Mouse (Mus musculus): ENCODE data around the gene Ier3. TPM values are rescaled to one million over a fixed set of nuclear protein-coding genes. Genes with fewer than 3 reads are reported as not detected.

The Ier3 gene
- polyA plus RNA-seq, 1 experiment from 2014 or later: 2.5 TPM

DNA sequence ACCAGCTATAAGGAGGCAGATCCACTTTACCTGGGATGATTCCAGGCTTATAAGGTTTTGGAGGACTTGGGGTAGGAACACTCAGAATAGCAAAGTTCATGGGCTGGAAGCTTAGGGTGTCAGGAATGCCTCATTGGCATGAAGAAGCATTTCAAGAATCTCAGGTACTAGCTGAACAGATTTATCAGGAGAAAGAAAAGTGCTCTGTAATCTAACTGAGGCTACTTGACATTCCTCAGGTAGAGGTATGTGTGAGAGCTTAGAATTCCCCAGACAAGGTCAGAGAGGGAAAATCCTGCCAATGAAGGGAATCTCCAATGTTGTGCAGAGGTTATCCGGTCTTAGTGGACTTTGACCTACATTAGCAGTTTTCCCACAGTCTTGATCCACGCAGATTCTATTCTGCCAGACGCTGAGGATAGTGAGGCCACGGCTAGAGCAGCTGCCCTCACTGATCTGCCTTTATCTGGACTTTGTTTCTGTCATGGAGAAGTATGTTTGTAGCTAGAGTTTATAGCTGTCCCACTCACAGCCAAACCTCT, 17.6 kb upstream of the Ier3 start:
- Histone ChIP-seq H3K9me3 (ENCODE audit: control insufficient read depth, low read length) (no peaks in the 10 kb centered on the region), H3K4me3 (ENCODE audit: low read depth, low read length) (no peak overlapping the region), H3K4me1 (ENCODE audit: control insufficient read depth, insufficient read depth, low read length) (no peaks in the 10 kb centered on the region), H3K9ac (ENCODE audit: low read length) (no peak overlapping the region), H3K4me2 (no peak overlapping the region), H3K27ac (ENCODE audit: low read depth, low read length) (no peak overlapping the region), H3K27me3 (ENCODE audit: control insufficient read depth, insufficient read depth, low read length) (no peaks in the 10 kb centered on the region), H3K36me3 (ENCODE audit: control insufficient read depth, insufficient read depth, low read length) (no peaks in the 10 kb centered on the region)
- no peak for DNase-seq (ENCODE audit: low spot score, missing footprints)
- no peak for ATAC-seq (ENCODE audit: low FRiP score)
- 90% methylated on average over 4 of the region's 4 CpGs for WGBS

DNA sequence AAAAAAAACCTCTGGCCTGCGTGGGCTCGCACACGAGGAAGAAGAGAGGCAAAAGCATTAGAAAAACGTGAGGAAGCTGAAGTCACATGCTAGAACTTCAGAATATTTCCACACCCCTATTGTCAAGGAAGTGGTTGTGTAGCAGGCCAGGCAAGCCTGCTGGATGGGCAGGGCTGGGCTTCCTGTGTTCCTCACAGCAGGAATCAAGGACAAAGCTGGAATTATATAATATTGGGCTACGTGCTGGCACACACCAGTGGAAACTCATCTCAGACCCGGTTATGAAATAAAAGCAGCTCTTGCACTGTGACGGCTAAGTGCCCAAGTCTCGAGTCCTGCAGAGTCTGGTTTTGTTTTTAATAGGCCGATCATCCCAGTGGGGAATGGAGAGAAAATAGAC, 13.4 kb upstream of the Ier3 start:
- Histone ChIP-seq H3K36me3 (ENCODE audit: control insufficient read depth, insufficient read depth, low read length) (no peaks in the 10 kb centered on the region; the same call in 1 of the 2 replicates), H3K4me1 (ENCODE audit: control insufficient read depth, insufficient read depth, low read length) (no peaks in the 10 kb centered on the region), H3K27ac (ENCODE audit: low read depth, low read length) (no peak overlapping the region), H3K27me3 (ENCODE audit: control insufficient read depth, insufficient read depth, low read length) (no peaks in the 10 kb centered on the region), H3K9ac (ENCODE audit: low read length) (no peak overlapping the region), H3K9me3 (ENCODE audit: control insufficient read depth, low read length) (no peaks in the 10 kb centered on the region), H3K4me2 (no peak overlapping the region), H3K4me3 (ENCODE audit: low read depth, low read length) (no peak overlapping the region)
- DNase-seq (ENCODE audit: low spot score, missing footprints) (no peak), ATAC-seq (ENCODE audit: low FRiP score) (no peak)
- 79% methylated on average over 9 of the region's 9 CpGs for WGBS

DNA sequence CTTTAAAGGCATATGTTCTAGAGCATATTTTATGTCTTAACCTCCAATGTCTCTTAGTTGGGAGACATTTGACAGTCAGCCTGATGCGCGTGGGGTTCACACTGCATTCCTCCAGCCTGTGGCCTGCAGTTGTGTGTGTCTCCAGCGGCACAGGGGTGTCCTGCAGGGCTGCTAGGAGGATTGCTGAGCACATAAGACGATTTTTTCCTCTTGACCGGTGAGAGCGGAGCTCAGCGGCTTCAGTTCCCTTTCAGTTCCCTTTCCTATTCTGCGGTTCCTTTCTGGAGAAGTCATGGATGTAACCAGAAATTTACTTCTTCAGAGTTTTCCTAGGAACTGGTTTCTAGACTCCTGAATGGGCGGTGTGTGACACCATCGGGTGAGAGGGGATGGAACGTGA, 12.1 kb upstream of the Ier3 start:
- no peaks in the 10 kb centered on the region for H3K4me1 ChIP-seq (ENCODE audit: control insufficient read depth, insufficient read depth, low read length)
- H3K4me2 ChIP-seq: no peak overlapping the region
- ATAC-seq (ENCODE audit: low FRiP score) (no peak), DNase-seq (ENCODE audit: low spot score, missing footprints) (no peak)
- 88% methylated on average over 11 of the region's 11 CpGs for WGBS
- no peaks in the 10 kb centered on the region; the same call in 1 of the 2 replicates for H3K36me3 ChIP-seq (ENCODE audit: control insufficient read depth, insufficient read depth, low read length)
- no peaks in the 10 kb centered on the region for H3K27me3 ChIP-seq (ENCODE audit: control insufficient read depth, insufficient read depth, low read length)
- no peak overlapping the region for H3K4me3 ChIP-seq (ENCODE audit: low read depth, low read length)
- H3K9ac ChIP-seq (ENCODE audit: low read length): no peak overlapping the region
- no peaks in the 10 kb centered on the region for H3K9me3 ChIP-seq (ENCODE audit: control insufficient read depth, low read length)
- H3K27ac ChIP-seq (ENCODE audit: low read depth, low read length): no peak overlapping the region

DNA sequence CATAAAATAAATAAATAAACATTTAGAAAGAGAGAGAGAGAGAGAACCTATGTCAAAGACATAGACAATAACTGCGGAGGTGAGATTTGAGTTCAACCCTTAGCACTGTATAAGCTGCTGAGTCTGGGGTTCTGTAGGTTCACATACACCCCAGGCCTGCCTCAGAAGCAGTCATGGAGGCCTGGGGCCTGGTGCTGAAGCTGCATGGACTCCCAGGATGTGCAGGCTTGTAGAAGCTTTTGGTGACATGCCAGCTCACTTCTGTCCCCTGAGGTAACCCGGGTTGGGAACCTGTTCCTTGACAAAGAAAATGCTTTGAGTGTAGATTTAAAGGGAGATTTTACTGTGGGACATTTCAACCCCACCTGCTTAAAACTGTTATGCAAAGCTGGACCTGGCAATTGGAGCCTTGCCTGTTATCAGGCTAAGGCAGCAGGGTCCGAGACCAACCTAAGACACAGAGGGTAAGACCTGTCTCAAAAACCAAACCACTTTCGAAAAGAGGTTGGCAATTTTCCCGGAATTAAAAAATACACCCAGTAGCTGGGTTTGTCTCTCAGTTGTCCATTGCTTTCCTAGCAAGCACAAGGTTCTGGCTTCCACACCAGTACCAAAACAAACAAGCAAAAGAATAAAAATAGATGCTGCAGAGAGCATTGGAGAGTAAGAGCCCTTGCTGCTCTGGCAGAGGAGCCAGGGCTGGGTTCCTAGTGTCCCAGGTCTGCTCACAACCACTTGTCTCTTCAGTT, 10.4 kb upstream of the Ier3 start:
- Histone ChIP-seq H3K27me3 (ENCODE audit: control insufficient read depth, insufficient read depth, low read length) (no peaks in the 10 kb centered on the region), H3K27ac (ENCODE audit: low read depth, low read length) (no peak overlapping the region), H3K36me3 (ENCODE audit: control insufficient read depth, insufficient read depth, low read length) (no peaks in the 10 kb centered on the region; the same call in 1 of the 2 replicates), H3K4me3 (ENCODE audit: low read depth, low read length) (no peak overlapping the region), H3K4me1 (ENCODE audit: control insufficient read depth, insufficient read depth, low read length) (no peaks in the 10 kb centered on the region), H3K4me2 (no peak overlapping the region), H3K9me3 (ENCODE audit: control insufficient read depth, low read length) (no peaks in the 10 kb centered on the region), H3K9ac (ENCODE audit: low read length) (no peak overlapping the region)
- DNase-seq (ENCODE audit: low spot score, missing footprints) (no peak), ATAC-seq (ENCODE audit: low FRiP score) (no peak)
- 89% methylated on average over 5 of the region's 5 CpGs for WGBS

DNA sequence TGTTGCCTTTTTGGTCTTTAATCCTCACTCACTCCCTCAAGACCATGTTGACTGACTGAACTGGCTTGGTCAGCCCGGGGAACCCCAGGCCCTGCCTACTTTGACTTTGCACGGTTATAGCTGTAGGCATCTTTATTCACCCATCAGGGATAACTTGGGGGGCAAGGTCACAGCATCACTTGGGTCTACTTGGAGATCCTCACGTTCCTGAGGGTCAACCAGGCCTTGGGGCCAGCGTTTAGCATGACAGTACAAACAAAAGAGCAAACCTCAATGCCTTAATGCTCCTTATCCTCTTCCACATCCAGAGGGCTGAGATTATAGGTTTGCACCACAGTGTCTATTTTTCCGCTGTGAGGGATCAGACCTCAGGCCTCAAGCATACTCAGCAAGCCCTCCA, 9.2 kb upstream of the Ier3 start:
- WGBS: 69% methylated on average over 5 of the region's 5 CpGs
- no peaks in the 10 kb centered on the region for H3K9me3 ChIP-seq (ENCODE audit: control insufficient read depth, low read length)

DNA sequence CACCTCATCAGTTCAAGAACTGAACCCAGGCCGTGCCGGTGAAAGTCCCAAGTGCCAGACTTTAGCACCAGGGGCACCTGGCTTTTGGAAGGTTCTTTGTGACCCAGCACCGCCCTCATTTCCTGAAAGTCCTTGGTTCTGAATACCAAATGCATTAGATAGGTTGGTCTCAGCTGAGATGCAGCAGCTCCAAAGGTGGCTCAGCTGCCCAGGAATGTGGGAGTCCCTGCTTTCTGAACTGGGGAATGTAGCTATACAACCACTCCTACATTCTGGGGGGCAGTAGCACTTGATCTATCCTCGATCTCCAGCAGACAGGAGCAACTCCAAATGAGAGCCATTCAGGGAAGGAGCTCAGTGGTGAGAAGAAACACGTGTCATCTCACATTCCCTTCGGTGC, 8.7 kb upstream of the Ier3 start:
- WGBS: 80% methylated on average over 6 of the region's 6 CpGs
- Histone ChIP-seq H3K9me3 (ENCODE audit: control insufficient read depth, low read length) (no peaks in the 10 kb centered on the region), H3K9ac (ENCODE audit: low read length) (no peak overlapping the region), H3K27me3 (ENCODE audit: control insufficient read depth, insufficient read depth, low read length) (no peaks in the 10 kb centered on the region), H3K4me3 (ENCODE audit: low read depth, low read length) (no peak overlapping the region), H3K27ac (ENCODE audit: low read depth, low read length) (no peak overlapping the region), H3K36me3 (ENCODE audit: control insufficient read depth, insufficient read depth, low read length) (no peaks in the 10 kb centered on the region; the same call in 1 of the 2 replicates), H3K4me2 (no peak overlapping the region), H3K4me1 (ENCODE audit: control insufficient read depth, insufficient read depth, low read length) (no peaks in the 10 kb centered on the region)
- ATAC-seq (ENCODE audit: low FRiP score): no peak
- no peak for DNase-seq (ENCODE audit: low spot score, missing footprints)

More for the DNA sequence above, 9.2 kb upstream of the Ier3 start:
- Histone ChIP-seq H3K4me3 (ENCODE audit: low read depth, low read length) (no peak overlapping the region), H3K4me2 (no peak overlapping the region), H3K4me1 (ENCODE audit: control insufficient read depth, insufficient read depth, low read length) (no peaks in the 10 kb centered on the region), H3K27me3 (ENCODE audit: control insufficient read depth, insufficient read depth, low read length) (no peaks in the 10 kb centered on the region), H3K27ac (ENCODE audit: low read depth, low read length) (no peak overlapping the region), H3K9ac (ENCODE audit: low read length) (no peak overlapping the region), H3K36me3 (ENCODE audit: control insufficient read depth, insufficient read depth, low read length) (no peaks in the 10 kb centered on the region; the same call in 1 of the 2 replicates)
- ATAC-seq (ENCODE audit: low FRiP score) (no peak), DNase-seq (ENCODE audit: low spot score, missing footprints) (no peak)

DNA sequence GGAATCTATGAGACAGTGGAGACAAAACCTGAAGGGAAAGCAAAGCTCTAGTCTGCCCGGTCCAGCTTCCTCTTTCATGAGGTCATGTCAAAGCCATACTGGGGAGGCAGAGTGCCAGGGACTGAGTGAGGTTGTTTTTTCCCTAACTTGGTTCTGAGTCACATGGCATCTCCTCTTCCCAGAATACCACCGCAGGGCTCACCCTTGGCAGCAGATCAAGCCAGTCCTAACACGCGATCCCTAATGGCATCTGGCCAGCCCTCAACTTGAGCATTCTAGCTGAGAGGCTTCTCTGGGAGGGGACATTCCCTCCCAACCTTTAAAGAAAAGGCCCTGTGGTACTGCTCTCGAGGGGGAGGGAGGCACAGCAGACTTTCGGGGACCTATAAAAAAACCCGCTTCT, 8.2 kb upstream of the Ier3 start:
- DNase-seq (ENCODE audit: low spot score, missing footprints) (no peak), ATAC-seq (ENCODE audit: low FRiP score) (no peak)
- Histone ChIP-seq H3K9ac (ENCODE audit: low read length) (no peak overlapping the region), H3K36me3 (ENCODE audit: control insufficient read depth, insufficient read depth, low read length) (no peaks in the 10 kb centered on the region; the same call in 1 of the 2 replicates), H3K4me2 (no peak overlapping the region), H3K4me3 (ENCODE audit: low read depth, low read length) (no peak overlapping the region), H3K27ac (ENCODE audit: low read depth, low read length) (no peak overlapping the region), H3K9me3 (ENCODE audit: control insufficient read depth, low read length) (no peaks in the 10 kb centered on the region), H3K27me3 (ENCODE audit: control insufficient read depth, insufficient read depth, low read length) (no peaks in the 10 kb centered on the region), H3K4me1 (ENCODE audit: control insufficient read depth, insufficient read depth, low read length) (no peaks in the 10 kb centered on the region)
- WGBS: 81% methylated on average over 7 of the region's 7 CpGs

DNA sequence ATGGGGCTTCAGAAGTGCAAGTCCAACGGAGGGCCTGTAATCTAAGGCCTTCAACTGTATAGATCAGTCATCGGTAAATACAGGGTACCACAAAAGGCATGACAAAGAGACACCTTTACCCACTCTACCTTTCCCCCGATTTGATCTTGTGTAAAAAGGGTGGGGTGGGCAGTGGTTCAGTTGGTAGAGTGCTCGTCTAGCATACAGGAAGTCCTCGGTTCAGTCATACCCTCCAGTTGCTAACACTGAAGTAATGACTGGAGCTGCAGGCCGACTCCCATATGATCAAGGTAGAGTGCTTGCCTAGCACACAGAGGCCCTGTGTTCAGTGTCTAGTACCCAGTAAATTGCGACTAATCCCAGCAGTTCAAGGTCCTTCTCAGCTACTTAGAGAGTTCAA, 7.8 kb upstream of the Ier3 start:
- no peaks in the 10 kb centered on the region for H3K27me3 ChIP-seq (ENCODE audit: control insufficient read depth, insufficient read depth, low read length)
- DNase-seq (ENCODE audit: low spot score, missing footprints): no peak
- no peak for ATAC-seq (ENCODE audit: low FRiP score)
- WGBS: 88% methylated on average over 7 of the region's 7 CpGs
- no peaks in the 10 kb centered on the region for H3K4me1 ChIP-seq (ENCODE audit: control insufficient read depth, insufficient read depth, low read length)
- H3K27ac ChIP-seq (ENCODE audit: low read depth, low read length): no peak overlapping the region
- no peak overlapping the region for H3K4me2 ChIP-seq
- H3K4me3 ChIP-seq (ENCODE audit: low read depth, low read length): no peak overlapping the region
- H3K9ac ChIP-seq (ENCODE audit: low read length): no peak overlapping the region
- H3K36me3 ChIP-seq (ENCODE audit: control insufficient read depth, insufficient read depth, low read length): no peaks in the 10 kb centered on the region; the same call in 1 of the 2 replicates
- H3K9me3 ChIP-seq (ENCODE audit: control insufficient read depth, low read length): no peaks in the 10 kb centered on the region

DNA sequence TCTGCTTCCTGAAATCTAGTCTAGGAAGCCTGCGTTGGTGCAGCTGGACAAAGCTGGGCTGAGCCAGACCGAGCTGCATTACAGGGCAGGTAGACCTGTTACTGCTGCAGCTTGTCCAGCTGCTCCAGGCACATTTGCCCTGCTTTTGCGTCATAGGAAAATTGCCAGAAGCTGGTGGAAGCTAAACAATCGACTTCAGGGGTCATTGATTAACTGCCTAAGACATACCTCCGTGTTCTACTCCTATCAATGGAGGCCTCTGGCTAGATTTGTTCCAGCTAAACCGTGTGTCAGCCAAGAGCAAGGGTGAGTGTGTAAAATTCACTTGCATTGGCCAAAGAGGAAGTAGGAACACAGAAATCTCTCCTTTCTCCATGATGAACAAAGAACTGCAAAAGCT, 6.8 kb upstream of the Ier3 start:
- Histone ChIP-seq H3K9me3 (ENCODE audit: control insufficient read depth, low read length) (no peaks in the 10 kb centered on the region), H3K27me3 (ENCODE audit: control insufficient read depth, insufficient read depth, low read length) (peaks cover 3% of the 10 kb centered on the region; the same call in 1 of the 2 replicates), H3K27ac (ENCODE audit: low read depth, low read length) (no peak overlapping the region), H3K4me2 (no peak overlapping the region), H3K36me3 (ENCODE audit: control insufficient read depth, insufficient read depth, low read length) (no peaks in the 10 kb centered on the region; the same call in 1 of the 2 replicates), H3K4me1 (ENCODE audit: control insufficient read depth, insufficient read depth, low read length) (no peaks in the 10 kb centered on the region), H3K4me3 (ENCODE audit: low read depth, low read length) (no peak overlapping the region), H3K9ac (ENCODE audit: low read length) (no peak overlapping the region)
- ATAC-seq (ENCODE audit: low FRiP score) (no peak), DNase-seq (ENCODE audit: low spot score, missing footprints) (no peak)
- 75% methylated on average over 6 of the region's 6 CpGs for WGBS
